Mouse (Mus musculus) liver, adult (tissue): ENCODE results near the gene Ddx4.

ENCODE experiments used
- GATA4 ChIP-seq: IDR thresholded peaks from 2 replicates; pipeline ENCODE4 v1.6.1; 2014; ENCODE audit warnings: mild to moderate bottlenecking, low read length; ENCODE audit not compliant: insufficient replicate concordance

The Ddx4 gene

GRCm38 (mm10) chr13:112659986-112660573 lies 7.8 kb upstream of the Ddx4 start:
- no peak for TF ChIP-seq GATA4

GRCm38 (mm10) chr13:112651183-112651582 lies 1.1 kb downstream of the Ddx4 start:
- TF ChIP-seq GATA4: no peak

GRCm38 (mm10) chr13:112645529-112646186 lies 6.6 kb downstream of the Ddx4 start:
- no peak for TF ChIP-seq GATA4

- TF ChIP-seq GATA4: no peak
Observed at GRCm38 (mm10) chr13:112644996-112645395, 7.3 kb downstream of the Ddx4 start.

GRCm38 (mm10) chr13:112642897-112643296 lies 9.4 kb downstream of the Ddx4 start:
- no peak for TF ChIP-seq GATA4

- no peak for TF ChIP-seq GATA4
Observed at GRCm38 (mm10) chr13:112639111-112639510, 13.2 kb downstream of the Ddx4 start.

GRCm38 (mm10) chr13:112636498-112636897 lies 15.8 kb downstream of the Ddx4 start:
- no peak for TF ChIP-seq GATA4

- TF ChIP-seq GATA4: no peak
Observed at GRCm38 (mm10) chr13:112635174-112635837, 17.0 kb downstream of the Ddx4 start.

- TF ChIP-seq GATA4: no peak
Observed at GRCm38 (mm10) chr13:112625566-112625965, 26.7 kb downstream of the Ddx4 start.

GRCm38 (mm10) chr13:112624622-112625021 lies 27.7 kb downstream of the Ddx4 start:
- TF ChIP-seq GATA4: no peak

- no peak for TF ChIP-seq GATA4
Observed at GRCm38 (mm10) chr13:112623656-112624055, 28.6 kb downstream of the Ddx4 start.

GRCm38 (mm10) chr13:112621592-112621991 lies 30.7 kb downstream of the Ddx4 start:
- no peak for TF ChIP-seq GATA4

GRCm38 (mm10) chr13:112608606-112609005 lies 43.7 kb downstream of the Ddx4 start:
- no peak for TF ChIP-seq GATA4

- TF ChIP-seq GATA4: no peak
Observed at GRCm38 (mm10) chr13:112604411-112604810, 47.9 kb downstream of the Ddx4 start.

- TF ChIP-seq GATA4: no peak
Observed at GRCm38 (mm10) chr13:112603839-112604238, 48.4 kb downstream of the Ddx4 start.

- TF ChIP-seq GATA4: no peak
Observed at GRCm38 (mm10) chr13:112602607-112603006, 49.7 kb downstream of the Ddx4 start.
